Mouse (Mus musculus) large intestine, adult 2 months (tissue): ENCODE measurements around the gene Nodal. TPM values are rescaled to one million over a fixed set of nuclear protein-coding genes. Genes with fewer than 3 reads are reported as not detected.
A peak's percentile ranks its signal among the peaks of the same experiment; 100 is the strongest.

Experiments
- DNase-seq: peaks from one replicate; pipeline ENCODE4 v3.0.0-alpha.2; 2012; ENCODE audit warnings: low read depth, low spot score
- WGBS: fragments of 180-500 bp; shearing (Covaris S2); methylation state at CpG from one replicate; pipeline ENCODE4 v1.1.7; 2018; 5-methylcytosine and 5-hydroxymethylcytosine counted together
- polyA plus RNA-seq: library from polyadenylated mRNA; depleted of rRNA; stranded (reverse); fragments of >200 nt; gene quantifications from 2 replicates; pipeline ENCODE4 v1.2.3, GENCODE M21; 2012

Nodal gene
- polyA plus RNA-seq, 1 experiment: 0.05 TPM

DNA sequence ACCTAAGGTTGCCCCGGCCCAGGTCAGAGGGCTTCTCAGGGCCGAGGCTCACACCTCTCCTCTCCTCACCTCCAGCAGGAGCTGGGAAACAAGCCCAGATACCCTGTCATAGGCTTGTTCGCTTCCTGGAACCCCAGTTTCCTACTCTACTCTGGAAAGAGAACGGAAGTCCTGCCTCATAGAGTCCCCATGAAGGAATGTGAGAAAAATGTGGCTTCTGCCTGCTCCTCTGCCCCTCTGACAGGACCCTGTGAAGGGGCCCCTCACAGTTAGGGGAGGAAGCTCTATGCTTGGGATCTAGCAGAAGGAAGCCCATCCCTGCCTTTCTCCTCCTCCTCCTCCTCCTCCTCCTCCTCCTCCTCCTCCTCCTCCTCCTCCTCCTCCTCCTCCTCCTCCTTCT lies 25.2 kb upstream of the Nodal start:
- no peak for DNase-seq
- 34% methylated on average over 4 of the region's 4 CpGs for WGBS

DNA sequence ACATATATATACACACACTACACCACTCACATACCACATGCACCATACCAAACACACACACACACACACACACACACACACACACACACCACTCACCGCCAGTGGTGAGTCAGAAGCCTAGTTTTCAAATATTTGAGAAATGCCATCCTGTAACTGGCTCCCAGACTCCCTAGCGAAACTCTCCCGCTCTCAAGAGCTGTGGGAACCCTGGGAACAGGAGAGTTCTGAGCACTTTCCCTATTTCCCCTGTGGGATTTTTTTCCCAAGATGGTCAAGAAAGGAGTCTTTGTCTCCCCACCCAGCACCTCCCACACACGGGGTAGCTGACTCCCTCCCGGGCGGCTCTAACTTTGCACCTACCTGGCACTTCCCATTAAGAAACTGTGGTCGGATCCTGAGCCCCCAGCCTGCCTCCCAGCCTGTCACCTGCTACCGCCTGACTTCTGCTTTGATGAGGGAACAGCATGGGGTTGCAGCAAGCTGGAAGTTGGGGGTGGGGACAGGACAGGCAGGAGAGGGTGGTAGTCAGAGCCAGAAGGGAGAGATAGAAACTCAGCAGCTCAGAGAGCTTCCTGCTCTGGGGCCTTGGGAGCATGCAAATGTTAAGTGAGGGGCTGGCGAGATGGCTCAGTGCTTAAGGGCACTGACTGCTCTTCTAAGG lies 23.2 kb upstream of the Nodal start:
- DNase-seq: no peak
- 18% methylated on average over 9 of the region's 9 CpGs for WGBS

GRCm38 (mm10) chr10:61398125-61398524 lies 19.6 kb upstream of the Nodal start:
- no peak for DNase-seq
- WGBS: 71% methylated on average over 3 of the region's 3 CpGs

GRCm38 (mm10) chr10:61399156-61399734 lies 18.5 kb upstream of the Nodal start:
- peak; percentile 24 for DNase-seq
- WGBS: 25% methylated on average over 13 of the region's 13 CpGs

DNA sequence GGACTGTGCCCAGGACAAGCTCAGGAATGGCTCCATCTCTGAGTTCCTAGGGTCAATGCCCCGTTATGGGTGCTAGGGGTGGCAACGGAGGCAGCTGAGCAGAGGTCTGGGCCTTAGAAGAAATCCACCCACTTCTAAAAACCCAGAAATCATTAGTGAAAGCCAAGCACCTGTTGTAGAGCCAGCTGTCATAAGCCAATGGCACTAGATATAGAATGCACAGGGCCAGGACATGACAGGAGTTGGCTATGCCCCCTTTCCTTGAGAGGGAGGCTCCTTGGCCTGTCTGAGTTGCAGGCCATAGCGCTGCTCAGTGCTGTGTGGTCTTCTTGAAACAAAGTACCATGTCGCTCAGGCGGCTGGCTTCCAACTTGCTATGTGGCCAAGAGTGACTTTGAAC lies 17.4 kb upstream of the Nodal start:
- no peak for DNase-seq
- WGBS: 89% methylated on average over 5 of the region's 5 CpGs

DNA sequence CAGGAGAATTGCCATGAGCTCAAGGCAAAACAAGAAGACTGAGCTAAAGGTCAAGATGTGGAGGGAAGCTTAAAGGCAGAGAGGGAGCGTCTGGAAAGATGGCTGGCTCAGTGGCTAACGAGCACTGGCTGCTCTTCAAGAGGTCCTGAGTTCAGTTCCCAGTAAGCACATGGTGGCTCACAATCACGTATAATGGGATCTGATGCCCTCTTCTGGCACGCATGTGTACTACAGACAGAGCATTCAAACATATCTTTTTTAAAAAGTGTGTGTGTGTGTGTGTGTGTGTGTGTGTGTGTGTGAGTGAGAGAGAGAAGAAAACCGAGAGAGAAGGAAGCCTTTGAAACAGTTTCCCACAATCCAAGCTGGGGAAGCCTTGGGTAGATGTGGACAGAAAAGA lies 15.3 kb upstream of the Nodal start:
- no peak for DNase-seq
- 68% methylated on average over 5 of the region's 5 CpGs for WGBS

GRCm38 (mm10) chr10:61402911-61403310 lies 14.9 kb upstream of the Nodal start:
- 45% methylated on average over 2 of the region's 2 CpGs for WGBS
- no peak for DNase-seq

DNA sequence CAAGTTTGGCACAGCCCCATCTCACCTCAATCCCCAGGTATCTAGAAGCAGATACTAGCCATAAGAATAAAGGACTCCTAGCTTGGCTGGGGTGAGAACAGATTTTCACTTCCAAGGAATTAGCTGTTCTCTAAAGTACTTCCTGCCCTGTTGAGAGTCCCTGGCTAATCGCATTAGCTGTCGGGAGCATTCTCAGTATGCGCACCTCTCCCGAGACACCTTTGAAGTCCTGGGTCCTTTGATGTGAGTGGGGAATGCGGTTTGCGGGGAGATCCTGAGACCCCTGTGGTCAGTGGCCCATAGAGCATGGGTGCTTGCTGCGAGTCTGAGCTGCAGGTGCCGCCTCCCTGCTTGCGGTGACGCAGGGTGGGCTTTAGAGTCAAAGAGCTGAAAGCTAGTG lies 11.8 kb upstream of the Nodal start:
- WGBS: 35% methylated on average over 10 of the region's 10 CpGs
- no peak for DNase-seq

DNA sequence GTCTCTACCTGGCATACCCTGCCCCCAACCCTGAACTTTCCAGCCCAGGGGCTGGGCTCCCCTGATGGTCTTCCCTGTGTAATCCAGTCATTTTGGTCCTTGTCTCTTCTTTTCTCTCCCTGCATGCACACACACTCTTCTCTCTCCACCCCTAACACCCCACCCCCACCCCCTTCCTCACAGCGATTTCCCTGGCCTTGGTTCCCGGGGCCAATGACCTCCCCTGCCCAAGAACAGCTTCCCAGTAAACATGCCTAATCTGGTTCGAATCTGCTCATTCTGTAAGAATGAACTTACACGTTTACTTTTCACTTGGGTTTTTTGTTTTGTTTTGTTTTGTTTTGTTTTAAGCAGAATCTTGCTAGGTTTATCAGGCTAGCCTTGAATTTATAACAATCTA lies 8.0 kb upstream of the Nodal start:
- DNase-seq: no peak
- whole genome bisulfite sequencing: 20% methylated on average over 4 of the region's 4 CpGs

DNA sequence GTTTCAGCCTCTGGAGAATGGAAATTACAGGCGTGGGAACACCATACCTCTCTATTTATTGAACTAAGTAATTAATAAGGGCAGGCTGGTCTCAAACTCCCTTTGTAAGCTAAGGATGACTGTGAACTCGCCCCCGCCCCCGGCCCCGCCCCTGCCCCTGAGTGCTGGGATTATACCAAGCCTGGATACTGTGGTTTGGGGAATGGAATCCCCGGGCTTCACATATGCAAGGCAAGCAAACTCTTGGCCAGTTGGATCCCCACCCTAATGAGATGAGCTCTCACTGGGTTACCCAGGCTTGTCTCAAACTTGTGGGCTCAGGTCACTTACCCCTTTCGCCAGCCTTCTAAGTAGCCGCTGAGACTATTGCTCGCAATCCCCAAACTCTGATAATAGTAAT lies 7.6 kb upstream of the Nodal start:
- WGBS: 50% methylated on average over 9 of the region's 9 CpGs
- DNase-seq: no peak

DNA sequence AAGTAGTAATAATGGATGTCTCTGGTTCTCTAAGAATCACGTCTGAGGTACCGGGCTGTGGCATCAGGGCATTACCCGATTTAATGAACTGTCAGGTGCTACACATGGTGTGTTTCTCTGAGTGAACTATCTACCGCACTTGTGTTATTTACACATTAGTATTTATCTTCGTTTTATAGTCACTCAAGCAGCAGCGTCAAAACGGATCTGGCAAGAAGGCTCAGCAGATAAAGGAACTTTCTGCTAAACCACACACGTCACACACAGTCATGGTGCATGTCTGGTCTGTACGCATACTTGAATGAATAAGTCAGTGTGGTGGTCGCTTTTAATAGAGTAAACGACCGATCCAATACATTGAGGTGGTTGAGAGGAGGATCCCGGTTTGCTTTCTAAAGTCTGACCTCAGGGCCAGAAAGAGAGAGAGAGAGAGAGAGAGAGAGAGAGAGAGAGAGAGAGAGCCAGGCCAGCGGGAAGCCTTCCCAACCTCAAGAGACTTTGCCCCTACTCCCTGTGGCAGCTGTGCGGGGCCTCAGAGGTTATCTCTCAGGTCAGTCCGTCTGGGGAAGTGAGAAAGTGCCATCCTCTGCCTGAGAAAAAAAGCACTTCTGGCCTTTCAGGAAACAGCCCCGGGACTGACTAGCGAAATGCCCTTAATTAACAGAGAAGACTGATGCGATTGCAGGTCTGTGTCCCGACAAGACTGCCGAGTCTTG lies 4.7 kb upstream of the Nodal start:
- 18% methylated on average over 21 of the region's 21 CpGs for WGBS
- no peak for DNase-seq

- DNase-seq: no peak
- 83% methylated on average over 3 of the region's 3 CpGs for WGBS
Measured at GRCm38 (mm10) chr10:61415240-61415639, 2.5 kb upstream of the Nodal start.

DNA sequence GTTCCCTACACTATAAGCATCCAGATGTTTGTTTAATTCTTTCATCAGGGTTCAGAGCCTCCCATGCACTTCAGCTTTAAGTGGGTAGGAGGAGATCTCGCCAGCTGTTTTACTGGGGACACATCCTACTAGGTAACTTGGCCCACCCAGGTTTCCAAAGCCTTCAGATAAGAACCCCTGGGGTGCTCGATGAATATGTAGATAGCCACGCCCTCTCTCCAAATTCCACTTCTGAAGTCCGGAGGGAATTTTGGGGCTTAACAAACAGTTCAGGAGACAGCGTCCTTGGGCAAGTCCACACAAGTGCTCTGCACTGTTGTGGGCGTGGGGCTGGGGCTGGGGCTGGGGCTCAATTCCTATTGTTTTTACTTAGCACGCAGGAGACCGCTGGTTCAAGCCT lies 1.9 kb upstream of the Nodal start:
- WGBS: 56% methylated on average over 8 of the region's 8 CpGs
- DNase-seq: no peak

DNA sequence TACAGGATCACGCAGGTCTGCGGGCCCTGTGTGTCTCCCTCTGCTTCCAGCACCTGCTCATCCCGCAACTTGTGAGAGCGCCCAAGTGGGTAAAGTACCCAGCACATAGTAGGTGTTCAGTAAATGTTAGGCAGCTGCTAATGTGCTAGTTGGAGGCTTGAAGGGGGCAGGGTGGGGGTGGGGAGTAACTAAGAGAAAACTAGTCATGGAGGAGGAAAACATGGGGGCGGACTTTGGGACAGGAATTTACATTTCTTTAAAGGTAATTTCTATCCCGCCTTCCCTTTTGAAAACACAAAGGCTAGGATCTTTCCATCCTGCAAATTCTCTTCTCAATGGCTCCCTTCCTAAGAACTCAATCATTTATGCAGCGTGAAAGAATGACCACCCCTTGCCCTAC lies 1.2 kb upstream of the Nodal start:
- WGBS: 83% methylated on average over 7 of the region's 7 CpGs

GRCm38 (mm10) chr10:61417046-61417445 lies 726 bp upstream of the Nodal start:
- DNase-seq: no peak
- 80% methylated on average over 2 of the region's 2 CpGs for WGBS

More for the DNA sequence above, 1.2 kb upstream of the Nodal start:
- no peak for DNase-seq

GRCm38 (mm10) chr10:61418131-61418900 lies 544 bp downstream of the Nodal start:
- WGBS: 3% methylated on average over 50 of the region's 50 CpGs
- no peak for DNase-seq

DNA sequence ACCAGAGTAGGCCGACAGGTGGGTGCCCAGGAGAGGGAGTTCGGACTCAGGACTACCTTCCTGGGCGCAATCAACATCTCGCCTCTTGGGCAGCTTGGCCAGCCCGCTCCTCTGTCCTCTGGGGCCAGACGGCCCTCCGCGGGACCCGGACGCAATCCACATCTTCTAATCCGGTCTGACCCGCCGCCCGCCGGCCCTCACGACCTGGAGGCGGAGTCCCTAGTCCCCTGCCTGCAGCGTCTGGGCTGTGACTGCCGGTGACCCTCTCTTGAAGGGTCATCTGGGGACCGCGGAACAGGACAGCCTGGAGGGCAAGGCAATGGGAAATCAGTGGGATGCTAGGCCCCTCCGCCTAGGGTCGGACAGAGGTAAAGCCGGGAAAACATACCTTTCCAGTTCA lies 1.4 kb downstream of the Nodal start:
- 22% methylated on average over 21 of the region's 24 CpGs for WGBS
- no peak for DNase-seq

DNA sequence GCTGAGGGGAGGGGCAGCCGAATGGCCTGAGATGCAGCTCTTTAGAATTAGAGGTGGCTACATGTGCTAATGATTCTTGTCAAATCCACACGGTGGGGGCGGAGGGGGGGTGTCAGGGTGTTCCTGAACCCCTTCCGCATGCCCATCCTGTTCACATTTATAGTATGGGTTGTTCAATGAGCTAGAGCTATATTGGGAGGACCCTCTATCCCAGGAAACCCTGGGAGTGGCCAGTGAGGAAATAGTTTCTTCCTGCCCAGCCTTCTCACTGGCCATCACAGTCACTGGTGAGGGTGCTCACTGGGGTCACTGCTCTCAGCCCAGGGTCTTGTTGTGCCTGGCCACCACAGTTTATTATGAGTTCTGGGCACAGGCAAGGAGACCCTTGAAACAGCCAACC lies 2.2 kb downstream of the Nodal start:
- 61% methylated on average over 4 of the region's 4 CpGs for WGBS
- no peak for DNase-seq

GRCm38 (mm10) chr10:61422861-61423260 lies 5.1 kb downstream of the Nodal start:
- 59% methylated on average over 12 of the region's 12 CpGs for WGBS
- DNase-seq: no peak

GRCm38 (mm10) chr10:61423289-61423688 lies 5.5 kb downstream of the Nodal start:
- no peak for DNase-seq
- WGBS: 46% methylated on average over 10 of the region's 10 CpGs
